Mouse (Mus musculus) brain, embryonic 14.5 days (tissue): ENCODE data around the gene Pgbd5.

Source experiments
- CTCF ChIP-seq: fragments of 200-500 bp; IDR thresholded peaks from 2 replicates; pipeline ENCODE4 v1.5.1; 2012; ENCODE audit warnings: inconsistent platforms, mild to moderate bottlenecking, moderate library complexity, borderline replicate concordance; ENCODE audit not compliant: insufficient read depth, insufficient read length; ENCODE audit errors: extremely low read depth
- POLR2A ChIP-seq: fragments of 200-500 bp; IDR thresholded peaks from 2 replicates; pipeline ENCODE4 v1.6.1; 2012; ENCODE audit warnings: mild to moderate bottlenecking, inconsistent platforms, borderline replicate concordance; ENCODE audit not compliant: poor library complexity, insufficient read depth, insufficient read length, severe bottlenecking; ENCODE audit errors: extremely low read depth

DNA sequence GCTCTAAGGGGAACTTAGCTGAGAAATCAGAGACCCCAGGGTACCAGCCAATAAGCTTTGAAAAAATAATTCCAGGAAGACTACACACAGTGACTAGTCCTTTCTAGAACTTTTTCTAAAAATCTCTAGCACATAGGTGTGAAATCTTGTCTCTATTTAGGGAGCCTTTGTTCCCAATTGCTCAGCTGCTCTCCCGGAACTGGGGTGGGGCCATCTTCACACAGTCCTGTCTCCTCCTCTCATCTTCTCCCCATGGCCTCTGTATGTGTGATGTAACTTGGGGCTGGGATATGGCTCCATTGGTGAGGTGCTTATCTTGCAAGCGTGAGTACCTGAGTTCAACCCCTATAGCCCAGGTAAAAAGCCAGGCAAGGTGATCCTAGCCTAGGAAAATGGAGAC, 25.2 kb upstream of the Pgbd5 start:
- TF ChIP-seq CTCF (no peak), POLR2A (no peak)
